ENCODE assay signal across 16 mouse cellular contexts in genomic region chr16:22766738-22767211, GRCm38 (mm10). TPM values are rescaled to one million over a fixed set of nuclear protein-coding genes. Genes with fewer than 3 reads are reported as not detected.
DNase-seq lines count a peak whose midpoint lies in the region; ATAC-seq and TF ChIP-seq lines count a peak whose summit lies in the region.
"Had no signal": no experiment of that assay in that cellular context is flagged by ENCODE, and none has a peak within 500 bp of the region (broad histone marks: within the 10 kb centered on the region; RNA-seq: fewer than 3 reads in every experiment).

No protein-coding gene starts in this region.

- H3K27me3 ChIP-seq in E14TG2a.4 (ENCODE audit: insufficient read depth, low read length), result peaks cover 31% of the 10 kb centered on the region
- H3K27me3 ChIP-seq in heart, embryonic 12.5 days (replicated peaks), result no peaks in the 10 kb centered on the region
- no peaks in the 10 kb centered on the region for H3K27me3 ChIP-seq in liver, embryonic 12.5 days (replicated peaks)
- no peaks in the 10 kb centered on the region for H3K27me3 ChIP-seq in intestine, embryonic 15.5 days (replicated peaks)
- H3K27me3 ChIP-seq: lung, embryonic 15.5 days; stomach, embryonic 15.5 days had no signal

- peak overlapping the region; percentile 49 for H3K4me2 ChIP-seq in heart, embryonic 12.5 days
- no peak overlapping the region for H3K4me2 ChIP-seq in liver, embryonic 12.5 days
- no peak overlapping the region for H3K4me2 ChIP-seq in intestine, embryonic 15.5 days (replicated peaks)
- H3K4me2 ChIP-seq: hindbrain, embryonic 14.5 days; lung, embryonic 15.5 days; stomach, embryonic 15.5 days had no signal

- ATAC-seq in heart, embryonic 12.5 days (ENCODE audit: insufficient number of reproducible peaks, low FRiP score), result no peak
- no peak for ATAC-seq in megakaryocyte-erythroid progenitor cell, adult 5-6 weeks (replicated peaks; ENCODE audit: low FRiP score, low TSS enrichment, poor library complexity, severe bottlenecking)
- no peak for ATAC-seq in liver, embryonic 12.5 days
- ATAC-seq in intestine, embryonic 15.5 days, result no peak

- peaks cover 8% of the 10 kb centered on the region; the same call in 1 of the 2 replicates for H3K4me1 ChIP-seq in E14TG2a.4 (replicated peaks; ENCODE audit: low read depth, low read length)
- peaks cover 2% of the 10 kb centered on the region for H3K4me1 ChIP-seq in brown adipose tissue, adult 24 weeks (ENCODE audit: control insufficient read depth, insufficient read depth, insufficient read length, low read length)
- H3K4me1 ChIP-seq in heart, embryonic 12.5 days (replicated peaks), result peaks cover 5% of the 10 kb centered on the region; the same call in 1 of the 2 replicates
- no peaks in the 10 kb centered on the region for H3K4me1 ChIP-seq in liver, embryonic 12.5 days
- no peaks in the 10 kb centered on the region for H3K4me1 ChIP-seq in intestine, embryonic 15.5 days (replicated peaks)
- H3K4me1 ChIP-seq: lung, embryonic 15.5 days; stomach, embryonic 15.5 days had no signal

- TF ChIP-seq CTCF in E14TG2a.4 (conservative IDR thresholded peaks at IDR 0.05; ENCODE audit: low read length), result no peak

- no peaks in the 10 kb centered on the region for H3K9me3 ChIP-seq in E14TG2a.4 (ENCODE audit: low read length)
- no peaks in the 10 kb centered on the region for H3K9me3 ChIP-seq in heart, embryonic 12.5 days (replicated peaks)
- no peaks in the 10 kb centered on the region for H3K9me3 ChIP-seq in liver, embryonic 12.5 days (replicated peaks)
- no peaks in the 10 kb centered on the region for H3K9me3 ChIP-seq in intestine, embryonic 15.5 days
- H3K9me3 ChIP-seq: lung, embryonic 15.5 days; stomach, embryonic 15.5 days had no signal

- peak; percentile 10 for DNase-seq in embryo, embryonic 11 days
- no peak for DNase-seq in embryo, embryonic 9.5 days (ENCODE audit: extremely low spot score)
- DNase-seq: right cerebral cortex, adult 18-20 months had no signal

- H3K9ac ChIP-seq in heart, embryonic 12.5 days, result no peak overlapping the region
- no peak overlapping the region for H3K9ac ChIP-seq in liver, embryonic 12.5 days
- H3K9ac ChIP-seq in intestine, embryonic 15.5 days, result no peak overlapping the region
- H3K9ac ChIP-seq: hindbrain, embryonic 14.5 days; lung, embryonic 15.5 days; stomach, embryonic 15.5 days had no signal

- 47% methylated on average over 16 of the region's 16 CpGs for WGBS in heart, embryonic 12.5 days
- 67% methylated on average over 16 of the region's 16 CpGs for whole genome bisulfite sequencing in liver, embryonic 12.5 days (ENCODE audit: insufficient replicate concordance)
- WGBS in intestine, embryonic 15.5 days, result 74% methylated on average over 16 of the region's 16 CpGs

- H3K4me3 ChIP-seq in E14TG2a.4 (replicated peaks; ENCODE audit: low read length), result peak overlapping the region; percentile 52
- peak overlapping the region; percentile 8; the same call in 1 of the 2 replicates for H3K4me3 ChIP-seq in brown adipose tissue, adult 24 weeks (ENCODE audit: insufficient read depth, low read depth, low read length)
- H3K4me3 ChIP-seq in heart, embryonic 12.5 days, result peak overlapping the region; percentile 17; the same call in 1 of the 2 replicates
- no peak overlapping the region for H3K4me3 ChIP-seq in liver, embryonic 12.5 days
- no peak overlapping the region for H3K4me3 ChIP-seq in intestine, embryonic 15.5 days (replicated peaks)
- H3K4me3 ChIP-seq: lung, embryonic 15.5 days; stomach, embryonic 15.5 days had no signal

- H3K27ac ChIP-seq in brown adipose tissue, adult 24 weeks (replicated peaks; ENCODE audit: low read depth, low read length), result peak overlapping the region; percentile 30
- no peak overlapping the region for H3K27ac ChIP-seq in heart, embryonic 12.5 days (ENCODE audit: poor library complexity, severe bottlenecking)
- no peak overlapping the region for H3K27ac ChIP-seq in liver, embryonic 12.5 days
- H3K27ac ChIP-seq in intestine, embryonic 15.5 days, result no peak overlapping the region
- H3K27ac ChIP-seq: hindbrain, embryonic 14.5 days; kidney, postnatal 0 days; lung, embryonic 15.5 days; stomach, embryonic 15.5 days had no signal

- no peaks in the 10 kb centered on the region for H3K36me3 ChIP-seq in E14TG2a.4 (ENCODE audit: insufficient read depth, low read length)
- H3K36me3 ChIP-seq in heart, embryonic 12.5 days, result no peaks in the 10 kb centered on the region
- no peaks in the 10 kb centered on the region for H3K36me3 ChIP-seq in liver, embryonic 12.5 days
- H3K36me3 ChIP-seq in intestine, embryonic 15.5 days, result no peaks in the 10 kb centered on the region
- H3K36me3 ChIP-seq: lung, embryonic 15.5 days; stomach, embryonic 15.5 days had no signal

RNA-seq across cellular contexts. Expression of gene Crygs, which starts 44.6 kb away (rescaled TPM):
- not detected in 2 replicates for polyA plus RNA-seq in brown adipose tissue, adult 24 weeks (2012; ENCODE audit: insufficient read depth, insufficient read length, missing spikeins)
- polyA plus RNA-seq in heart, embryonic 12.5 days (2016; fragmentation: Nextera tagmentation; extraction: Ambion mirVana), result not detected in 2 replicates
- total RNA-seq in megakaryocyte-erythroid progenitor cell, adult 5-6 weeks (2014; fragmentation: Nextera tagmentation), result not detected in 2 replicates
- total RNA-seq in megakaryocyte-erythroid progenitor cell, adult 5-6 weeks (2017), result not detected in 2 replicates
- 0.19 and 0.25 TPM in 2 replicates for polyA plus RNA-seq in liver, embryonic 12.5 days (2016; fragmentation: Nextera tagmentation; extraction: Ambion mirVana)
- polyA plus RNA-seq in intestine, embryonic 15.5 days (2015; fragmentation: Nextera tagmentation; extraction: Ambion mirVana), result not detected in 2 replicates
- total RNA-seq: common myeloid progenitor, adult 5-6 weeks; left cerebral cortex, postnatal 10 days had no signal
- polyA plus RNA-seq: forebrain, embryonic 11.5 days; hindbrain, embryonic 14.5 days; lung, embryonic 15.5 days; stomach, embryonic 15.5 days had no signal

Comparison
In these comparisons a context has a peak if more than half of its experiments do, and no peak if none do; other contexts are left out.
1. H3K4me3 ChIP-seq: peak in E14TG2a.4 (single experiment), brown adipose tissue, adult 24 weeks (single experiment) and heart, embryonic 12.5 days (single experiment); none in liver, embryonic 12.5 days (single experiment) and intestine, embryonic 15.5 days (single experiment).